Mouse (Mus musculus) v-Abl transformed pro-B cells (cell line): Measurements from ENCODE around the gene Brox.

Experiments
- in situ Hi-C, 2 experiments: fragments of 400-800 bp; cut with MboI; formaldehyde crosslinking; loops; one replicate each; pipeline ENCODE4 v1.15.1; 2025; ENCODE audit not compliant: unreplicated experiment in 2 of 2

The Brox gene

DNA sequence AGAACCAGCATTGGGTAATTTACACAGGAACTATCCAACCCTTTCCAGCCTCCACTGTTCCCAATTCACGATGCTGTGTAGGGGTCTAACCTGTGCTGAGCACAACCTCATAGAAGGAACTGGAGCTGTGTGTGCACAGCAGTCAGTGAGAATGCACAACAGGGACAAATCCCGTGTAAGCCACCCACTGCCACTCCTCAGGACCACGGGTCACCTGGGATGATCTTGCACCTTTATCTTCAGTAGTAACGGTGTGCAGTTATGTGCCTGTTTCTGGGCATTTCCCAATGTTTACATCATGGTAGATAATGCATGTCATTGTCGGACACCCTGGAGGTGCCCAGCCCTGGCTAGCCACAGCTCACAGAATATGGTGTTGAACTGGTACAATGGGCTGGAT lies 21.3 kb downstream of the Brox start:
- in situ Hi-C loops: no loop called here

DNA sequence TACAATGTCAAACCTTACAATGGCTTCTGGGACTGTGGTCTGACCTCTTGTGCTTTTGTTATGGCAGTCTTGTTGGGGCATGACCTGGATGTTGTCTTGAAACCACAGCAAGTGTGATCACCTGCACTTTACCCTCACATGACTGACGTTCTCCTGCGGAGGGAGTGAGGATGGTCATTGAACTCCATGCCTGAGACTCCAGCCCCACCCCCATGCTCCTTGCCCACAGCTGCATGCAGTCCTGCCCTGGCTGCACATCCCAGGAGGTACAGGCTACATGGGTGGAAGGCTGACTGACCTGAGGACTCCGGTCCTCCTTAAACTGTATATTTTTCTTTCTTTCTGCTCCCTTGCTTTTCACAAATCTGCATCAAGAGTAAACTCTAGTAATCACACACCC lies 22.7 kb downstream of the Brox start:
- in situ Hi-C loops: loop anchor here in 1 of 2 experiments (25.0 kb wide), 1 partner anchor 1137 kb away; no protein-coding TSS in a partner anchor

DNA sequence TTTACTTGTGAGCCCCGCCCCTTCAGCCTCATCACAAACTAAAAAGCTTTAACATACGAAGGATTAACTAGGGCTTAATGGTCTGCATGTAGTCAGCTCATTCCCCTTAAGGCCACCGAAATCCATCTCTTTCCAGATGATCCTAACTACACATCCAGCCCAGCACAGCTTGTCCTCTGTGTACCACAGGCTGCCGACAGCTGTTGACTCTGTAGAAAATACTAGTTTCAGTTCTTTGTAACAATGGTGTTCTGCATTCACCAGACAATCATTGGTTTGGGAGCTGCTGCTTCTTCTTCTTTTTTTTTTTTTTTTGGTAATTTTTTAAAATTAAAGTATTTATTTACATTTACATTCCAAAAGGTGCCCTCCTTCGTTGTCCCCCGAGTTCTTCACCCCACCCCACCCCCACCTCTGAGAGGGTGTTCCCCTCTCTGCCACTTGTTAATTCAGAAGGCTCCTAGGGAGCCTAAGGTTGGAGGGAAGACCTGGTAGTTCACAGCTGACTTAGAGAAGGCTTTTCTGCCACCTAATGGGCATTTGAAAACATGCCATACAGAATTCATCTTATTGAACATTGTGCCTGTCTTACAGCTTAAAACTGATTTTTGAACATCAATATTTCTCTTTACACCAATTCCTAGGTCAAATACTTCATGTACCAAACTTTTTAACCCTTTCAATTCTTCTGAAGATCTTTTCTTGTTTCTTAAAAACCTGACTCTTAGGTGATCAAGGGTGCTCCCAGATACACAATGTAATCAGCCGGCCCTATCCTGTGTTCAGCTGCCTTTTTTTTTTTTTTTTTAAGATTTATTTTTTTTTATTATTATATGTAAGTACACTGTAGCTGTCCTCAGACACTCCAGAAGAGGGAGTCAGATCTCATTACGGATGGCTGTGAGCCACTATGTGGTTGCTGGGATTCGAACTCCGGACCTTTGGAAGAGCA lies 23.9 kb downstream of the Brox start:
- in situ Hi-C loops: loop anchor here in 1 of 2 experiments (25.0 kb wide), 1 partner anchor 1136 kb away; no protein-coding TSS in a partner anchor

DNA sequence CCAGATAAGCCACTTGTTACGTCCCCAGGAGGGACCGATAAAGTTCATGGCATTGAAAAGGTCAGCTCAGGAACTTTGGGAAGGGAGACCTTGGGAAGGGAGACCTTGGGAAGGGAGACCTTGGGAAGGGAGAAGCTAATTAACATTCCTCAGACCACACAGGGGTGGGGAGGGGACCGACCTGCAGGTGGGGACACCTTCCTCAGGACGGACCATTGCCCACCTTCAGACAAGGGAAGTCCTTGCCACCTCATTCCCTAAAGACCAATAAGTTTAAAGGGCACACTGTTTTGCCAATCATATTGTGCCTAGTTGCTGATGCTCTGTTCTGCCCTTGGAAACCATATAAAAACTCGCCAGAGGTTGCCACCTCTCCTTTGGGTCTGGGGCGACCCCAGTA lies 29.4 kb downstream of the Brox start:
- in situ Hi-C loops: loop anchor here in 1 of 2 experiments (25.0 kb wide), 1 partner anchor 1130 kb away; no protein-coding TSS in a partner anchor

DNA sequence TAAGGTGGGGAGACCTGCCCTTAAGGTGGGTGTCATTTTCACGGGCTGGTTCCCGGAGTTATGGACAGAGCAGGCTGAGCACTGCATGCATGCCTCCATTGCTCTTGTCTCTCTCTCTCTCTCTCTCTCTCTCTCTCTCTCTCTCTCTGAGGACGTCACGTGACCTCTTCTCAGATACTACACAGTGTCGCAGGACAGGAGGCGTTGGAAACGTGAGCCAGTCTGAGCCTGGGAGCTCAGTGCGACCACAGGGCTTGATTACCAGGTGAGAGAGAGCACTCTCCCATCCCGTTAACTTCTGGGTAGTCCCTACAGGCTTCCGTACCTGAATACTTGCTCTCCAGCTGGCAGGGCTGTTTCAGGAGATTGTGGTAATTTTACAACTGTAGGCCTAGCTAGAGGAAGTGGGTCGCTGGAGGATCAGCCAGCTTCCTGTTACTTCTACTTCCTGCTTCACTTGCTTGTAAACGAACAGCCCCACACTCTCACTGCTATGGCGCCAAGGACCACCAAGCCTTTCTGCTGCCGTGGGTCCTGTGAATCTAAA lies 31.1 kb downstream of the Brox start:
- in situ Hi-C loops: loop anchor here in 1 of 2 experiments (25.0 kb wide), 1 partner anchor 1129 kb away; no protein-coding TSS in a partner anchor

DNA sequence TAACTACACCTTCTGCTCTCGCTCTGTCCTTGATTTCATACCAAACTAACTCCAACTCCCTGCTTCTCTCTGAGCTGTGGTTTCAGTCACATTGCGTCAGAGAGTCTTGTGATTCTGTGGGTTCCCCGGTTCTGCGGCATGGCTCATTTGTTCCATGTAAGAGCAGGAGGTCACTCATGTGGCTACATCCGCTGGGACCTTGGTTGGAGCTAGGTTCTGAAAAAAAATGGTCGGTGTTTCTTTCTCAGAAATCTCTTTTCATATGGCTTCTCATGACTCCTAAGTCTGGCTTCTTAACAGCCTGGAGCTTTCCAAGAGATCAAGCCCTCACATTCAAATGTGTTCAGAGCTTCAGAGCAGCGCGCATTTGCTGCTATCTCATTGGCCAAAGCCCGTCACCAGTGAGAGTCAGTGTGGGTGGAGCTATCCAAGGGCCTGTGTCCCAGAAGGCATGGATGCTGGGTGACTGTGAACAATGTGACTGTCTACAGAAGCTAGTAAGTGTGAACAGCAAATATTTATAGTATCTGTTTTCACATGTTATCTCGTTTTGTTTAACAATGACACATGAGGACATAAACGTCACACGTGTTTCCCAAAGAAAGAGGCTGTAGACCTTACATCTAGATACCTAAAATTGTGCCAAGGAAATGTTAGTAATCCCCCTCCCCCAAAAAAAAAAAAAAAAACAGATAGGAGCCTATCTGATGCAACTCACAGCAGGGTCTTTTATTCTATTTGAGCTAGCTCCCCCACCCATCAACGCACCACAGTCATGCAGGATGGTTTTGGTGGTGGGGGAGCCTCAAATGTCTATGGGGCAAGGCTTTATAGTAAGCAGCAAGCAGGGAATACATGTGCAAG lies 32.7 kb downstream of the Brox start:
- in situ Hi-C loops: loop anchor here in 1 of 2 experiments (25.0 kb wide), 1 partner anchor 1127 kb away; no protein-coding TSS in a partner anchor

DNA sequence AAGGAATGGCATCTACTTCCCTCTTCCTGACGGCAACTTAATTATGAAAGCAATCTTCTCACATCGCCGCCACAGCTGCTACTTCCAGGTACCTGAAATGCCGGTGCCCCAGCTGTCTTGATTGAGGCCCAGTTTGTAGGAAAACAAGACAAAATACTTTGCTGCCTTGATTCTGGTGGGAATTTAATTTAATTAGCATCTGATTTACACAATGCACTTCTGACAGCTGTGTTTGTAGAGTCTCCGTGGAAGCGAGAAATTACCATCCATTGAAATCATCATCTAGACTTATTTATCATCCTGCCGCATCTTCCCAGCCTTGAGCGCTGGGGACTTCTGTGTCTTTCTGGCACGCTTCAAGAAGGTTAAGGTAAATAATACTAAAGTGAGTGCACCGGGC lies 44.5 kb downstream of the Brox start:
- in situ Hi-C loops: loop anchor here in 1 of 2 experiments (25.0 kb wide), 1 partner anchor 1115 kb away; no protein-coding TSS in a partner anchor

DNA sequence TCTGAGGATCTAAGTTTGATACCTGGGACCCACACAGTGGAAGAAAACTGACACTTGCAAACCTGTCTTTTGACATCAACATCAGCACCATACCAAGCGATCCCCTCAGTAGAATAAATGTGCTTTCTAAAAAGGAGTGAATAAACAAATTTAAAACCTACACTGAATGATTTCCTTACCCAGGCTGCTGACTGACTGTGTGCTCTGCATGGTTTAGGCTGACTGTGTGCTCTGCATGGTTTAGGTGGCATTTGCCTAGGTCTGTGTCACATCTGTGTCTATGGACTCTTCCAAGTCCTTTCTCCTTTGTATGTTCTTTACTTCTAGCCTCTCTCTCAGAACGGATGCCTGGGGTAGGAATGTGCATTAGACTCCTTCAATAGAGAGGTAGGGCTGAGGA lies 45.3 kb downstream of the Brox start:
- in situ Hi-C loops: loop anchor here in 1 of 2 experiments (25.0 kb wide), 1 partner anchor 1115 kb away; no protein-coding TSS in a partner anchor

DNA sequence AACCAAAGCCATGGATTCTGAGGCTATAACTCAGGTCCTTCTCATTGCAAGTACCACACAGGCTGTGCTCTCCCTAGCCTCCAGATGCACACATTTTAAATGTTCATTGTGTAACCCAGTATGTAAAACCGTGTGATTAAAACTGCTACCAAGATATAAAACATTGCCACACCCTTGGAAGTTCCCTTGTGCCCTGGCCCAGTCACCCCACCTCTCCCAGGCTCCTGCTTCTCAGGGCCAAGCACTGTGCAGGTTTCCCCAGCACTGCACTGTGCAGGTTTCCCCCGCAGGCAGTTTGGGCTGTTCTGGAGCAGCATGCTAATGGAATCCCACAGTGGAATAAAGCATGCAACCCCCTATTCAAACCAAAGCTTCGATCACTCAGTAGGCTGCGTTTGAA lies 46.5 kb downstream of the Brox start:
- in situ Hi-C loops: loop anchor here in 1 of 2 experiments (25.0 kb wide), 1 partner anchor 1113 kb away; no protein-coding TSS in a partner anchor

DNA sequence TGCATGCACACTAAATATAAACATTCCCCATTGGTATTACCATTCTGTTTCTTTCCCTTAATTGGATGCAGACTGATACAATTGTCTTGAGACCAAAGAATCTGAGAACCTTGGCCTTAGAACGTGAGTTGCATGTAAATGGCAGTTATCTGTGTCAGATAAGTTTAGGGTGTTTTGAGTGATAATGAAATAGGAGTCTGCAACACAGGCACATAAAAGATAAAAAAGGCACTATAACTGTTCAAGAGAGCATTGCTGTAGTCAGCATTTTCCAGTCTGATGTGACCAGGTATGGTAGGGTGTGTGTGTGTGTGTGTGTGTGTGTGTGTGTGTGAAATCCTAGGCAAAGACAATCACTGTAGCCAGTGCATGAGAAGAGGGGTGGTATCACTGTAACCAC lies 48.9 kb downstream of the Brox start:
- in situ Hi-C loops: loop anchor here (25.0 kb wide), 2 partner anchors 686 to 1086 kb away; partner anchors contain the start of genes Capn8 (in 1 of the 2) and Vmn1r1 (in 1 of the 2)

DNA sequence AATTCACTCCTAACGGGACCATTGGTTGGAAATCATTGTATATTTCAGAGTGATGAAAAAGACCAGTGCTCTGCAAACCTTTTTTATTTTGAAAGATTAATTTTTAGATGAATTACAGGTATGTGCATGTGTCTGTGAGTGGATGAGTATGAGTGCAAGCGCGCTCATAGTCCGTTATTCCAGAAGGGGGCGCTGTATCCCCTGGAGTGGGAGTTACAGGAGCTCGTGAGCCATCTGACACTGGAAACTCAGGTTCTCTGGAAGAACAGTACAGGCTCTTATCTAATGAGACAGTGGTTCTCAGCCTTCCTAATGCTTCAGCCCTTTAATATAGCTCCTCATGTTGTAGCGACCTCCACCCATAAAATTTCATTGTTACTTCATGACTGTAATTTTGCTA lies 53.8 kb downstream of the Brox start:
- in situ Hi-C loops: loop anchor here (25.0 kb wide), 2 partner anchors 681 to 1081 kb away; partner anchors contain the start of genes Capn8 (in 1 of the 2) and Vmn1r1 (in 1 of the 2)

DNA sequence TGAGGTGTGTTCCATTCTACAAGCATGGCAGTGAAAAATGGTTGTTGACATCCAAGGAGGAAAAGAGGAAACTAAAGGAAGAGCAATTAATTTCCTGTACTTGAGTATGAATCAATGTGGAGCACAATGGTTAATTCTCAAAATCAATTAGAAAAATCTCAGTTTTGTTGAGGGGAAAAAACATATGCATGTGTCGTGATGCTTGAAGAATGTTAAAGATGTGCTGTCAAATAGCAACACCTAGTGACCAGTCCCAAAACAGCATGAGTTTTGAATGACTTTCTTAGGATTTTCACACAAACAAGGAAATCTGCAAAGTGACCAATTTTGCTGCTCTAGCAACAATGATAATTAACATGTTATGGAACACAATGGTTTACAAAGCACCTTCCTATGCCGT lies 59.2 kb downstream of the Brox start:
- in situ Hi-C loops: loop anchor here (25.0 kb wide), 2 partner anchors 676 to 1076 kb away; partner anchors contain the start of genes Capn8 (in 1 of the 2) and Vmn1r1 (in 1 of the 2)

DNA sequence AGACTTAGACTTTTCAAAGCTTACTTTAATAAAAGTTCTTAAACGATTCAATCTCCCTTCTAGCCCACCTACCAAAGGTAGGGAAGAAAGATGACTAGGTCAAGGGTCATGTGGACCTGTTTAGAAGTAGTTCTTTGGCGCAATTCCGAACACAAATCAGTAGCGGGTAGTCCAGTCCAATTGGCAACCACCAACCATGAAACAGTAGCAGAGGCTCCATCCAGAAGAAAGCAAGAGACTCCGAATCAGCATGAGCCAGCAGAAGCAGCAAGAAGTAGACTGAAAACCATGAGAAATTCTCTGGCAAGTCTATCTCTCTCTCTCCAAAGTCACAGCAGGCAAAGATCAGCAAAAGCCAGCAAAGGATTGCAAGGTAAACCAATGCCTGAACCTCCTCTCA lies 60.6 kb downstream of the Brox start:
- in situ Hi-C loops: loop anchor here (25.0 kb wide), 2 partner anchors 674 to 1074 kb away; partner anchors contain the start of genes Capn8 (in 1 of the 2) and Vmn1r1 (in 1 of the 2)

DNA sequence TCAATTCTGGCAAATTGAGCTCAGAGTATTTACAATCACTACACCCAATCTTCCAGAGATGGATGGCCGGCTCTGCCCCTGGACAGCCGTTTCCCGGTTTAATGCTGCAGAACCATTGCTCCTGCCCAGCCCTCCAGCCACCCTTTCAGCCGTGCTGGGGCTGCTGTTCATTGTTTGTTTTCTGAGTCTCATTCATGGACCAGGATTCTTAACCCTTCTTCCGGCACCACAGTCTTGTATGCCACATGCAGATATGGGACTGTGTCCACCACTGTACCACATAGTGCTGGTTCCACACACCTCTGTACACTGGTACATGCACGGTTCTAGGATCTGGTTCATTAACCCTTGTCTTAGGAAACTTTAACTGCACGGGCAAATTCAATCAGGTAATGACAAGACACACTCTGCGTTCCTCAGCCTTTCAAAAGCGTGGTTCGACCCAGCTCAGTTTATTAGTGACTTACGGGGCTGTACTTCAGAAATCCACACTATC lies 63.3 kb downstream of the Brox start:
- in situ Hi-C loops: loop anchor here (25.0 kb wide), 2 partner anchors 671 to 1071 kb away; partner anchors contain the start of genes Capn8 (in 1 of the 2) and Vmn1r1 (in 1 of the 2)

DNA sequence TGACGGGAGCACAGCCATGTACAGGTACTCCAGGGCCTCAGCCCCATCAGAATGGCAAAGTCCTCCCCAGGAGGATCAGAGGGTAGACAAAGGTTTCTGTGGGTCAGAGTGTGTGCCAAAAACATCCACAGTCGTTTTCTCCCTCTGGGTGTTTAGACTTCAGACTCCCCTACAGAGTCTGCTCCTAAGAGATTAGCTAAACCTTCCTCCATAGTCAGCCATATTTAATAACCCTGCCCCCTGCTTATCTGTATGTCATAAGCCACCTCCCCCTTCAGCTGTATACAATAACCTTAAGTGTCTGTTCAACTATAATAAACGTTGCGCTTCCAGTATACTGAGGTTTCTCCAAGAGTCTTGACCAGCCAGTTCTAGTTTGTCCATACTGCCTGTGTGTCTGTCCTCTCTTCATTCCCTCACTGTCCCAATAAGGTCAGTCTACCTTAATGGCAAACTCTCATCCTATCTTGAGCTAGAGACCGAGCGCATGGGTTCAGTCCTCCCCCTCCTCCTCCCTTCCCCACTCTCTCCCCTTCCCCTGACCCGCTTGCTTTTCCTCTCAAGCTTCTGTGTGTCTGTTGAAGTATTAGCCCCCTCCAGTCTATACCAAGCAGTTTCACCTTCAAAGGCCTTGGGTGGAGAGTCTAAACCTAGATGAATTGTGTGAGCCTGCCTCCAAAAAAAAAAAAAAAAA lies 63.9 kb downstream of the Brox start:
- in situ Hi-C loops: loop anchor here (25.0 kb wide), 2 partner anchors 671 to 1071 kb away; partner anchors contain the start of genes Capn8 (in 1 of the 2) and Vmn1r1 (in 1 of the 2)

DNA sequence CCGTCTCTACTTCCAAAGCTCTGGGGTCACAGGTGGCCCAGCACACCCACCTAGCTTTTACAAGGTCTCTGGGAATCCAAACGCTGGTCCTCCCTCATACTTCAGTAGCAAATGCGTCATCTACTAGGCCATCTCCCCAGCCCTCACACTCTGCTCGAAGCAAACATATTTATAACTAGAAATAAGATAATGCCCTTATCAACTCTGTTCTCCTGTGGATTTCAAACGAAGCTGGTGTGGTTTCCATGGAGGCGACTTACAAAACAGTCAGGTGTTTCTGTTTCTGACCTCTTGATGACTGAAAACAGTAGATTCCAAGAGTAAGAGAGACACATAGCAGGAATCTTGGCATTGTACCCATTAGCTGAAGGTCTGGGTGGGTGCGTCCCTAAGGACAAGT lies 69.6 kb downstream of the Brox start:
- in situ Hi-C loops: loop anchor here (25.0 kb wide), 2 partner anchors 665 to 1065 kb away; partner anchors contain the start of genes Capn8 (in 1 of the 2) and Vmn1r1 (in 1 of the 2)
